Mouse (Mus musculus): ENCODE measurements at regions not wholly inside any gene's neighbourhood (a gene's known extent, or its start where the extent isn't known, plus 50 kb on each side); places are given as distances from the start of the nearest gene placed in this dataset.

DNA sequence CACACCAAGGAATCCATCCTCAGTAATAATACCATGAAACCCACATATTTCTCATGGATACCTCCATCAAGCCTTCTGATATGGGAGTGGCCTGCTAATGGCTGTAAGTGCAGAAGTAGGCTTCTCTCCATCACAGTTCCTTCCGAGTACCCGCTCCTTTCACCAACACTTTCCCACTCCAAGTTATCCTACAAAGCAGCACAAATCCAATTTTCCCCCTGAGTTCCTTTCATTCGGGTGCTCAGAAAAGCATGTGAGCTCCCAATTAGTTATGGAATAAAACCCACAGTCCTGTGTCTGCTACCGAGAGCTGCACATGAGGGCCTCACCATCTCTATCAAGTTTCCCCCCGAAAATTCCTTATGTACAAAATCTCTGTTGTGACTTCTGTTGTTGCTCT, 75.8 kb upstream of the Ubash3b start:
- ATAC-seq (ENCODE audit: extremely low read depth, insufficient number of reproducible peaks, low FRiP score, poor library complexity, severe bottlenecking) = no peak

DNA sequence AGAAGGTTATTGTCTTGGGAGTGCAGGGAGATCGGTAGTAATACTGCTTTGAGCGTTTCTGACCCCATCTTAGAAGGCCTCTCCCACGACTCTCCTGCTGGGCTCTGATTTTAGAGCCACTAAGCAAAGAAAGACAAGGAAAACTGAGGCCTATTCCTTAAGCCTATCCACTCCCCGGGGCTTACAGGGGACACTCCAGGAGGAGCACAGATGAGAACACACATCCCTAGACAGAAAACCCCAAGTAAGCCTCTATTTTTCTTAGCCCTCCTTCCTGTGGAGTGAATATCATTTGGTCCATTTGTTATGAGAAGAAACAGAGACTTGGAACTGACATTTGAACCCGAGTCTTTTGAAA, 67.7 kb upstream of the Ubash3b start:
- ATAC-seq (ENCODE audit: extremely low read depth, insufficient number of reproducible peaks, low FRiP score, poor library complexity, severe bottlenecking) = no peak

DNA sequence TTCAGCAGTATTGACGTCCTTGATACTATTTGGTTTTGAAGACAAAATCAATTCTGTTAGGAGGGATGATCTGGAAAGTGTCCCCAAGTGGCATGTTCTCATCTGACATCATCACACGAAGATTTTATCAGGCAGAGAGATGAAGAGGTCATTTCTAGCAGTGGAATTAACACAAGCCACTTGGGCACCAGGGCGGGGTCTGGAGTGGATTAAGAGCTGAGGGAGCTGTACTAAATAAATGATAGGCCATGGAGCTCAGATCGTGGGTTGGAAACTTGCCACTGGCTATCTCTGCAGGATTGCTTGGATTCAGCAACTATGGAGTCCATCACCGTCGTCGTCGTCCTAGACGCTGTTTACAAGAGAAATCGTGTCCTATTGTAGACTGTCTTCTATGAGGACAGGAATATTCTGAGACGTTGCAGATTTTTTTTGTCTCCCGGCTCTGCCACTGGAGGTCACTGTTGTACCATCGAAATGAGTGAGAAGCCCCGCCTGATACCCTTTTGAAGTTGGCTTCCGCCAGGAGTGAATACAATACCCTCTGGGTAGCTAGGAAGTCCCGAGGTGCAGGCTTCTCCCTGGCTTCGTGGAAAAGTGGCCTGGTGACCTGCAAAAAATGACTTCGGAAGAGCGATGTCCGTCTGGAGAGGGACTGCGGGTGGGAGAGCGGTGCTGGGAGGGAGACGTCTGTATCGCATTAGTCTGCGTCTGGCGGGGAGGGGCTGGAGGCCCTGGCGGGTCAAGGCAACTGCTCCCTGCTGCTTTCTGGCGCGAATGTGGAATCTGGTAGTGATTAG, 67.1 kb upstream of the Ubash3b start:
- ATAC-seq (ENCODE audit: extremely low read depth, insufficient number of reproducible peaks, low FRiP score, poor library complexity, severe bottlenecking) = peak; percentile 89

GRCm38 (mm10) chr9:41223406-41223805, 61.9 kb upstream of the Ubash3b start:
- ATAC-seq (ENCODE audit: extremely low read depth, insufficient number of reproducible peaks, low FRiP score, poor library complexity, severe bottlenecking) = no peak

GRCm38 (mm10) chr9:41222346-41223015, 61.0 kb upstream of the Ubash3b start:
- no peak for ATAC-seq (ENCODE audit: extremely low read depth, insufficient number of reproducible peaks, low FRiP score, poor library complexity, severe bottlenecking)

- no peak for ATAC-seq (ENCODE audit: extremely low read depth, insufficient number of reproducible peaks, low FRiP score, poor library complexity, severe bottlenecking)
Measured at GRCm38 (mm10) chr9:41221110-41221790, 59.8 kb upstream of the Ubash3b start.

GRCm38 (mm10) chr9:41220105-41220669, 58.7 kb upstream of the Ubash3b start:
- ATAC-seq (ENCODE audit: extremely low read depth, insufficient number of reproducible peaks, low FRiP score, poor library complexity, severe bottlenecking) = no peak

DNA sequence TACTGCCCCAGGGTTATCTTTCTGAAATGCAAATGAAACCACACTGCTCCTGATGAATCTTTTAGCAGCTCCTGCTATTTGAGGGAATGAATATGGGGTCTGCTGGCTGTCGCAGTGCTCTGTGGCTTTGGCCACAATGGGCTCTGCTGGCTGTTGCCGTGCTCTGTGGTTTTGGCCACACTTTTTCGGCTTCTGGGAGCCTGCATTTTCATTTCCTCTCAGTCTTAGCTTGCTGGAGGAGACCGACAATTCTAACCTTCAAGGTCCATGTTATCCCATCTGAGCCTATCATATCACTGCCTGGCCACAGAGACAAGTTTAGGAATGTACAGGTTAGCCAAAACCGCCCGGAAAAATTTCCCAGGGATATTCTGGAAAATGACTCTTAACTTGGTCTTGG, 57.2 kb upstream of the Ubash3b start:
- no peak for ATAC-seq (ENCODE audit: extremely low read depth, insufficient number of reproducible peaks, low FRiP score, poor library complexity, severe bottlenecking)

DNA sequence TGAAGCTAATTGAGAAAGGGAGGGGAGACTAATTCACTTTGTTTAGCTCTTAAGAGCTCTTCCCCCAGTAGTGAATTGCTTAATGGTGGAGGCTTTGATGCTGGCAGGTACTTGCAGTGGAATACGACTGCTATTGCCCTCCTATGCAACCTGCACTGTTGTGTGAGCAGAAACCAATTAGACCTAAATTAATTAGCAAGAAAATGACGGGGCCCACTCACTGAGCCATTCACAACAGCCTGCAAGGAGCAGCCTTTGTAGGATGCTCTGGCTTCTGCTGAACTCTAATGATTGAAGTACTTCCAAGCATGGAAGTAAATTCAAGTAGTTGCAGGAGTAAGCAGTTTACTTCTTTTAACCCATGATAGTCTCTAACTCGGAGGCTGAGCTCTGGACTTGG, 54.8 kb upstream of the Ubash3b start:
- no peak for ATAC-seq (ENCODE audit: extremely low read depth, insufficient number of reproducible peaks, low FRiP score, poor library complexity, severe bottlenecking)

DNA sequence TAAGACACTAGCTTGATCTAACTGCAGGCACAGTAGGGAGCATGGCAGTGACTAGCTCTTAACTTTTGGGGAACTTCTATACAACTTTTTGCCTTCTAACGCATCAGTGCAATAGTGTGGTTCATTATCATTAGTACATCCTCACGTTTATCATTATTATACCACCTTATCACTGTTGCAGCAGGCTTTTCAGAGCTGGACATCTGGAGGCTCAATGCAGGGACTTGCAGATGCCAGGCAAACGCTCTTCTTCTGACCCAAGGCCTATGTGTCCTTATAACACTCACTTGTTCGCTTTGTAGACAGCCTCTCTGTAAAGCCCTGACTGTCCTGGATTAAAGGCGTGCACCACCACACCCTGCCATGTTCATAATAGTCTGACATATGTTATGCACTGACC, 53.5 kb upstream of the Ubash3b start:
- ATAC-seq (ENCODE audit: extremely low read depth, insufficient number of reproducible peaks, low FRiP score, poor library complexity, severe bottlenecking) = no peak

DNA sequence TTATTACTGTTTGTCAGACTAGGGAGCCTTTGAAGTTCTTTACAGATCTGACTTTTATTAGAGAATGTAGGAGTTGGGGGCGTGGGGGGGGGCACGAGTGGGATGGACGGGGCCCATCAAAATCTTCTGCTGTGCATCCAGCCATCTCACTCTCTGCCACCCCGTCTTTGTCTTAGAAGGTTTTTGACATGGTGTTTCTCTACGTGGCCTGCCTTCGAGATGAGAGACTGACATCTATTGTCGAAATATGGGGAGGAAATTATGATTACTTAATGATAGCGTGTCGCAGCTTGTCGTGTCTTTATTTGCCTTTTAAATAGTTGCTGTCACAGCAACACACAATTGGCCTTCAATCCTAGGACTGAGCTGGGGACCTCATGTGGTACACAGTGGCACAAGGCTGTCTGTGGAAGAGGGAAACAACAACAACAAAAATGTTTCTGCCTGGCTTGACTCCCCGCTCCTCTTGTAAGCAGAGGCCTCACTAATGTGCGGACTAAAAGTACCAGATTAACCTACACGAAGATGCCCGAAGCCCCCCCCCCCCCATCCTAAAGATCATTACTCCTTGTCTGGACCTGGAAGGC, 51.5 kb upstream of the Ubash3b start:
- no peak for ATAC-seq (ENCODE audit: extremely low read depth, insufficient number of reproducible peaks, low FRiP score, poor library complexity, severe bottlenecking)

- peak; percentile 57 for ATAC-seq (ENCODE audit: extremely low read depth, insufficient number of reproducible peaks, low FRiP score, poor library complexity, severe bottlenecking)
Measured at GRCm38 (mm10) chr9:41212303-41212901, 50.9 kb upstream of the Ubash3b start.

DNA sequence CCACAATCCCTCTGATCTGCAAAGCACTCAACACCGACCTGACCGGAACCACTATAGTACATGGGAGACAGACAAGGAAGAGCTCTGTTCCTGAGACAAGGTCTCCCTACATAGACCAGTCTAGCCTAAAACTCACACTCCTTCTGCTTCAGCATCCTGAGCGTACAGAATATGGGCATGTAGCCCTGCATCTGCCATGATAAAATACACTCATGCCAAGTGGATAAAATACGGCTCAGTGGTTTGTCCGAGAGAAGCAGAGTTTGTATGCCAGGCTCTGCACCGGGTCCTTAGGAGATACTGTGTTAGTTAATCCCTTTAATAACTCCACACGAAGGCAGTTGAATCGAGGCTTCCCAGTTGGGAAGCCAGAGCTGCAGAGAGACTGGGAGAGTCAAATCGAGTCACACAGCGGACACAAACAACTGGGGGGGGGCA, 50.4 kb upstream of the Ubash3b start:
- no peak for ATAC-seq (ENCODE audit: extremely low read depth, insufficient number of reproducible peaks, low FRiP score, poor library complexity, severe bottlenecking)

Measured in neutrophil, adult 5-6 weeks (primary cell).